Mouse (Mus musculus) intestine, embryonic 16.5 days (tissue): ENCODE measurements around the gene Tsc22d1. TPM values are rescaled to one million over a fixed set of nuclear protein-coding genes. Genes with fewer than 3 reads are reported as not detected.

ENCODE experiments used
- ATAC-seq: fragments of 200-750 bp; cut with Nextera tagmentation; 2 replicates; pipeline ENCODE4 v1.8.0; 2017; ENCODE audit warnings: moderate TSS enrichment, moderate library complexity
- H3K27ac ChIP-seq: fragments of 300-500 bp; sonication (generic); 2 replicates; pipeline ENCODE4 v1.5.1; 2014; ENCODE audit warnings: mild to moderate bottlenecking, low read length
- H3K27me3 ChIP-seq: fragments of 300-500 bp; sonication (generic); replicated peaks from 2 replicates; pipeline ENCODE4 v1.6.1; 2014; ENCODE audit warnings: low read length, control low read depth, mixed read lengths; ENCODE audit not compliant: control insufficient read depth, insufficient read depth
- H3K36me3 ChIP-seq: fragments of 300-500 bp; sonication (generic); 2 replicates; pipeline ENCODE4 v1.6.1; 2014; ENCODE audit warnings: low read length, control low read depth; ENCODE audit not compliant: control insufficient read depth, insufficient read depth
- H3K4me1 ChIP-seq: fragments of 300-500 bp; sonication (generic); 2 replicates; pipeline ENCODE4 v1.6.1; 2014; ENCODE audit warnings: low read length, control low read depth, mixed read lengths; ENCODE audit not compliant: control insufficient read depth, insufficient read depth
- H3K4me2 ChIP-seq: fragments of 300-500 bp; sonication (generic); 2 replicates; pipeline ENCODE4 v1.6.1; 2014; ENCODE audit warnings: low read depth, low read length, control low read depth
- H3K4me3 ChIP-seq: fragments of 300-500 bp; sonication (generic); 2 replicates; pipeline ENCODE4 v1.5.1; 2014; ENCODE audit warnings: mild to moderate bottlenecking, low read length
- H3K9ac ChIP-seq: fragments of 300-500 bp; sonication (generic); 2 replicates; pipeline ENCODE4 v1.6.1; 2014; ENCODE audit warnings: low read depth, low read length
- H3K9me3 ChIP-seq: fragments of 300-500 bp; sonication (generic); 2 replicates; pipeline ENCODE4 v1.6.1; 2016; ENCODE audit warnings: low read length, control low read depth; ENCODE audit not compliant: control insufficient read depth
- WGBS: fragments of 180-500 bp; shearing (Covaris S2); extraction: QIAGEN DNeasy Blood & Tissue Kit; methylation state at CpG from one replicate; pipeline ENCODE4 v1.1.7; 2014; 5-methylcytosine and 5-hydroxymethylcytosine counted together
- polyA plus RNA-seq: library from polyadenylated mRNA; unstranded; fragments of >200 nt; fragmentation: Nextera tagmentation; extraction: Ambion mirVana; gene quantifications from 2 replicates; pipeline ENCODE4 v1.2.1, GENCODE M21; 2015

The Tsc22d1 gene
- polyA plus RNA-seq, 1 experiment from 2014 or later = 424 TPM

DNA sequence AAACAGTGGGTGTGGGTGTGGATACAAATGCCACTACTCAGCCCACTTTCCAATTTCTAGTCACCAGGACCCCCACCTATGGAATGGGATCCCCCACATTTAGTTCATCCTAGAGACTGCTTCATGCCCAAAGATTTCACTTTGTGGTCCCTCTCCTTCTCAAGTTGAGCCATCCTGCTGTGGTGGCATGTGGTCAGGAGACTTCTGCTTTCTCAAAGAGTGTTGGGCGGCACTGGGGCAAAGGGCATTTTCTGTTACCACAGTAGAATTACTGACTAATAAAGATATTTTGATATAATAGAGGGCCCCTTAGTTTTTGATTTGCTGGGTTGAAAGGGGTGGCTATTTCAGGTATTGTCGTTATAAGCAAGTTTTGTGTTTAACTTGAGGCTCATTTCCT is 14.1 kb downstream of the Tsc22d1 start:
- Histone ChIP-seq H3K27ac (no peak overlapping the region), H3K4me3 (no peak overlapping the region), H3K9ac (no peak overlapping the region), H3K27me3 (no peaks in the 10 kb centered on the region), H3K4me1 (peaks cover 16% of the 10 kb centered on the region; the same call in 1 of the 2 replicates), H3K9me3 (no peaks in the 10 kb centered on the region), H3K36me3 (peaks cover 6% of the 10 kb centered on the region; the same call in 1 of the 2 replicates), H3K4me2 (no peak overlapping the region)
- ATAC-seq = no peak
- WGBS = 62% methylated on average over 2 of the region's 2 CpGs

GRCm38 (mm10) chr14:76431918-76432317 is 17.2 kb downstream of the Tsc22d1 start:
- WGBS = 89% methylated on average over 4 of the region's 4 CpGs
- H3K9ac ChIP-seq = no peak overlapping the region
- no peaks in the 10 kb centered on the region for H3K9me3 ChIP-seq
- peaks cover 10% of the 10 kb centered on the region; the same call in 1 of the 2 replicates for H3K4me1 ChIP-seq
- no peaks in the 10 kb centered on the region for H3K36me3 ChIP-seq
- H3K4me2 ChIP-seq = no peak overlapping the region
- no peak overlapping the region for H3K4me3 ChIP-seq
- H3K27ac ChIP-seq = no peak overlapping the region
- no peak for ATAC-seq
- H3K27me3 ChIP-seq = no peaks in the 10 kb centered on the region

DNA sequence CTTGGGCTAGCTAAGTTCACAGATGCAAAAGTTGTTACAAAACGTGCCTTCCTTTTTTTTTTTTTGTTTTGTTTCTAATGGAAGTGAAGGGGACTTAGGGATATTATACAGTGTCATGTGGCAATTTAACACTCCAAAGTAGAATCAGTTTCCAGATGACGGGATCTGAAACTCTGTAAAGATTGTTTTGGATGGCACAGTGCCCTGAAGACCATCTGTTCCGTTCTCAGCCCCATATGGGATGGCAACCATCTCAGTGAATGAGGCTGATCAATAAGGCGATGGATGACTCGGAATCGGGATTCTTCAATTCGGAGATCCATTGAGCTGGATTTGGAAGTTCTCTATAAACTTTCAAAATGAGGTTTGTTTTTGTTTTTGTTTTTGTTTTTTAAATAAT is 17.6 kb downstream of the Tsc22d1 start:
- 81% methylated on average over 7 of the region's 7 CpGs for WGBS
- Histone ChIP-seq H3K4me3 (no peak overlapping the region), H3K27ac (no peak overlapping the region), H3K36me3 (no peaks in the 10 kb centered on the region), H3K27me3 (no peaks in the 10 kb centered on the region), H3K9ac (no peak overlapping the region), H3K9me3 (no peaks in the 10 kb centered on the region), H3K4me2 (no peak overlapping the region), H3K4me1 (peaks cover 10% of the 10 kb centered on the region; the same call in 1 of the 2 replicates)
- ATAC-seq = no peak

DNA sequence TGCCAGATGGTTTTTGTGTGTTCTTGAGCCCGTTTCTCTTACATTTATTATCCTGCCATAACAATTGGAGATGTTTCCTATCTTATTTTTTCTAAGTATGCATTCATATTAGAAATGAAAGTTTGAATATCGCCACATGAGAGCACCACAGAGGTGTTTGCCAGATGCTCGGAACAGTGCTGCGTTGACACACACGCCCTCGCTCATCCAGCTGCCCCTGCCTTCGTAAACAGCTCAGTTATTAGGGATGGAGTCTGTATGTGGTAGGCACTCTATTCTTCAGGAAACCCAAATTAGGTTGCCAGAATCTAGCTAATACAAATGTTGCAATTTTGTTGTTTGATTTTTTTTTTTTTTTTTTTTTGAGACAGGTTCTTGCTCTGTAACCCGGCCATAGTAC is 18.1 kb downstream of the Tsc22d1 start:
- H3K4me1 ChIP-seq = peaks cover 10% of the 10 kb centered on the region; the same call in 1 of the 2 replicates
- no peak overlapping the region for H3K4me2 ChIP-seq
- H3K27me3 ChIP-seq = no peaks in the 10 kb centered on the region
- no peaks in the 10 kb centered on the region for H3K36me3 ChIP-seq
- no peak overlapping the region for H3K27ac ChIP-seq
- H3K4me3 ChIP-seq = no peak overlapping the region
- 93% methylated on average over 8 of the region's 8 CpGs for WGBS
- H3K9ac ChIP-seq = no peak overlapping the region
- H3K9me3 ChIP-seq = no peaks in the 10 kb centered on the region
- no peak for ATAC-seq

GRCm38 (mm10) chr14:76442160-76442559 is 27.4 kb downstream of the Tsc22d1 start:
- Histone ChIP-seq H3K27ac (no peak overlapping the region), H3K4me2 (no peak overlapping the region), H3K27me3 (no peaks in the 10 kb centered on the region), H3K9ac (no peak overlapping the region), H3K9me3 (no peaks in the 10 kb centered on the region), H3K36me3 (0 out of 2 replicates have a peak, but pooled peaks cover 3% of the 10 kb centered on the region), H3K4me3 (no peak overlapping the region), H3K4me1 (no peaks in the 10 kb centered on the region)
- WGBS = 81% methylated on average over 10 of the region's 10 CpGs
- no peak for ATAC-seq

- ATAC-seq = peak; percentile 75
- 61% methylated on average over 4 of the region's 4 CpGs for WGBS
- Histone ChIP-seq H3K9ac (no peak overlapping the region), H3K9me3 (no peaks in the 10 kb centered on the region), H3K4me1 (peaks cover 9% of the 10 kb centered on the region; the same call in 1 of the 2 replicates), H3K4me3 (no peak overlapping the region), H3K36me3 (no peaks in the 10 kb centered on the region), H3K27ac (no peak overlapping the region), H3K4me2 (no peak overlapping the region), H3K27me3 (no peaks in the 10 kb centered on the region)
Measured at GRCm38 (mm10) chr14:76448987-76449386, 34.2 kb downstream of the Tsc22d1 start.

DNA sequence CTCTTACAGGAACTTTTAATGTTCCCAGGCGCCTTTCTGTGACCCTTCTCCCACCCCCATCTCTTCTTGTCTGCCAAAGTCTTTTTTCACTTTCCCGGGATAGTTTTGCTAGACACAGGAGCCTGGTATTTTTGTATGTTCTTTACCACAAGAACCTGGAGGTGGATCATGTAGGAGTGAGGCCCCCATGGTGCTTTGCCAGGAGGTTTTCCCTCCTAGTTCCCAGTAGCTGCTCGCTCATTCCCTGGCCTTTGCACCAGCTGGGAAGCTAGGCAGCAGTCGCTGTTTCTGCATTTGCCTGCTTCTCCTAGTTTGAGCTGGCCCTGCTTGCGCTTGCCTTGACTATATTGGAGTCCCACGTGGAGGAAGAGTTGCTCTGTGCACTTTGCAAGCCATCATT is 36.2 kb downstream of the Tsc22d1 start:
- H3K9ac ChIP-seq = no peak overlapping the region
- H3K27ac ChIP-seq = no peak overlapping the region
- no peaks in the 10 kb centered on the region for H3K9me3 ChIP-seq
- H3K27me3 ChIP-seq = no peaks in the 10 kb centered on the region
- H3K4me3 ChIP-seq = no peak overlapping the region
- ATAC-seq = no peak
- H3K4me2 ChIP-seq = no peak overlapping the region
- H3K4me1 ChIP-seq = peaks cover 9% of the 10 kb centered on the region; the same call in 1 of the 2 replicates
- WGBS = 67% methylated on average over 6 of the region's 6 CpGs
- no peaks in the 10 kb centered on the region for H3K36me3 ChIP-seq

GRCm38 (mm10) chr14:76452751-76453360 is 38.1 kb downstream of the Tsc22d1 start:
- Histone ChIP-seq H3K4me1 (peaks cover 9% of the 10 kb centered on the region; the same call in 1 of the 2 replicates), H3K36me3 (no peaks in the 10 kb centered on the region), H3K9me3 (no peaks in the 10 kb centered on the region), H3K27me3 (no peaks in the 10 kb centered on the region), H3K4me3 (no peak overlapping the region), H3K9ac (no peak overlapping the region), H3K27ac (no peak overlapping the region), H3K4me2 (no peak overlapping the region)
- 75% methylated on average over 17 of the region's 17 CpGs for whole genome bisulfite sequencing
- no peak for ATAC-seq

GRCm38 (mm10) chr14:76454673-76455072 is 39.9 kb downstream of the Tsc22d1 start:
- H3K4me1 ChIP-seq = peaks cover 9% of the 10 kb centered on the region; the same call in 1 of the 2 replicates
- no peak overlapping the region for H3K9ac ChIP-seq
- no peaks in the 10 kb centered on the region for H3K36me3 ChIP-seq
- H3K4me3 ChIP-seq = no peak overlapping the region
- H3K27me3 ChIP-seq = no peaks in the 10 kb centered on the region
- H3K27ac ChIP-seq = no peak overlapping the region
- WGBS = 65% methylated on average over 5 of the region's 5 CpGs
- no peak overlapping the region for H3K4me2 ChIP-seq
- no peaks in the 10 kb centered on the region for H3K9me3 ChIP-seq
- ATAC-seq = no peak

DNA sequence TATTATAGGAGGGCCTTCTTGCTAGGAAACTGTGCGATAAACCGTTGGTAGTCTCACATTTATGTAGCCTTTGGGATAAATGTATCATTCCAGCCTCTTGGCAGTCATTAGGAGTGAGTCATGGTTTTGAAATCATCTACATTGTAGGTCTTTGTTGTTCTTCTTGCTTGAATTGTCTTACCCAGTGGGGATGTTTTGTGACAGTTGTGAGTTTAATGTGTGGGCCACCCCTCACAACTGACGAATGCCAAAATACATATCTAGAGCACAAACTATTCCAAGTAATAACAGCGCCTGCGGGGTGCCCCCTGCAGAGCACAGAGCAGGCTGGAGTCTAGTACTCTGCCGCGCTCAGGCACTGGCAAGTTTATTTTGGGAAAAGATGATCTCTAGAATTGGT is 40.4 kb downstream of the Tsc22d1 start:
- Histone ChIP-seq H3K4me3 (no peak overlapping the region), H3K36me3 (no peaks in the 10 kb centered on the region), H3K4me2 (no peak overlapping the region), H3K27ac (no peak overlapping the region), H3K9me3 (no peaks in the 10 kb centered on the region), H3K27me3 (no peaks in the 10 kb centered on the region), H3K4me1 (peaks cover 4% of the 10 kb centered on the region; the same call in 1 of the 2 replicates), H3K9ac (no peak overlapping the region)
- ATAC-seq = no peak
- WGBS = 74% methylated on average over 7 of the region's 7 CpGs
